Mouse (Mus musculus) lung, postnatal 25 days (tissue): ENCODE measurements around the gene Iqcc.

Source experiments
- DNase-seq: peaks from one replicate; pipeline ENCODE4 v3.0.0; 2022; ENCODE audit warnings: low spot score

Iqcc gene

GRCm38 (mm10) chr4:129622120-129622802 lies 3.4 kb upstream of the Iqcc start:
- no peak for DNase-seq

- DNase-seq: peak; percentile 73
Observed at GRCm38 (mm10) chr4:129621283-129621841, 2.5 kb upstream of the Iqcc start.

GRCm38 (mm10) chr4:129620419-129621282 lies 1.8 kb upstream of the Iqcc start:
- no peak for DNase-seq

GRCm38 (mm10) chr4:129618031-129618430 lies 868 bp downstream of the Iqcc start:
- no peak for DNase-seq

GRCm38 (mm10) chr4:129617121-129617641 lies 1.7 kb downstream of the Iqcc start:
- DNase-seq: no peak

- DNase-seq: no peak
Observed at GRCm38 (mm10) chr4:129616631-129617030, 2.3 kb downstream of the Iqcc start.

GRCm38 (mm10) chr4:129615801-129616290 lies 3.1 kb downstream of the Iqcc start:
- no peak for DNase-seq

- DNase-seq: peak; percentile 80
Observed at GRCm38 (mm10) chr4:129614093-129614492, 4.8 kb downstream of the Iqcc start, which contains the start of gene Dcdc2b. Gene Dcdc2b, minus strand, starts transcription at chr4:129614257.

GRCm38 (mm10) chr4:129610472-129610871 lies 8.4 kb downstream of the Iqcc start:
- DNase-seq: no peak

GRCm38 (mm10) chr4:129610026-129610425 lies 8.9 kb downstream of the Iqcc start:
- no peak for DNase-seq

- DNase-seq: no peak
Observed at GRCm38 (mm10) chr4:129609139-129609631, 9.7 kb downstream of the Iqcc start.

- peak; percentile 88 for DNase-seq
Observed at GRCm38 (mm10) chr4:129608426-129609025, 10.4 kb downstream of the Iqcc start.

- peak; percentile 85 for DNase-seq
Observed at GRCm38 (mm10) chr4:129600233-129601158, 18.4 kb downstream of the Iqcc start, which contains the start of the genes Eif3i and Tmem234. Gene Eif3i, minus strand, starts transcription at chr4:129600648. Gene Tmem234, plus strand, starts transcription at chr4:129600668.

GRCm38 (mm10) chr4:129588865-129589264 lies 30.0 kb downstream of the Iqcc start:
- no peak for DNase-seq

- DNase-seq: no peak
Observed at GRCm38 (mm10) chr4:129586943-129587342, 32.0 kb downstream of the Iqcc start.

- DNase-seq: no peak
Observed at GRCm38 (mm10) chr4:129585773-129586172, 33.1 kb downstream of the Iqcc start.

GRCm38 (mm10) chr4:129584884-129585608 lies 33.9 kb downstream of the Iqcc start:
- DNase-seq: peak; percentile 89

- no peak for DNase-seq
Observed at GRCm38 (mm10) chr4:129584370-129584769, 34.5 kb downstream of the Iqcc start.

- DNase-seq: no peak
Observed at GRCm38 (mm10) chr4:129582251-129582650, 36.6 kb downstream of the Iqcc start.

- no peak for DNase-seq
Observed at GRCm38 (mm10) chr4:129580347-129580746, 38.6 kb downstream of the Iqcc start.
